ENCODE assay signal across 9 mouse cellular contexts in the genomic region with DNA sequence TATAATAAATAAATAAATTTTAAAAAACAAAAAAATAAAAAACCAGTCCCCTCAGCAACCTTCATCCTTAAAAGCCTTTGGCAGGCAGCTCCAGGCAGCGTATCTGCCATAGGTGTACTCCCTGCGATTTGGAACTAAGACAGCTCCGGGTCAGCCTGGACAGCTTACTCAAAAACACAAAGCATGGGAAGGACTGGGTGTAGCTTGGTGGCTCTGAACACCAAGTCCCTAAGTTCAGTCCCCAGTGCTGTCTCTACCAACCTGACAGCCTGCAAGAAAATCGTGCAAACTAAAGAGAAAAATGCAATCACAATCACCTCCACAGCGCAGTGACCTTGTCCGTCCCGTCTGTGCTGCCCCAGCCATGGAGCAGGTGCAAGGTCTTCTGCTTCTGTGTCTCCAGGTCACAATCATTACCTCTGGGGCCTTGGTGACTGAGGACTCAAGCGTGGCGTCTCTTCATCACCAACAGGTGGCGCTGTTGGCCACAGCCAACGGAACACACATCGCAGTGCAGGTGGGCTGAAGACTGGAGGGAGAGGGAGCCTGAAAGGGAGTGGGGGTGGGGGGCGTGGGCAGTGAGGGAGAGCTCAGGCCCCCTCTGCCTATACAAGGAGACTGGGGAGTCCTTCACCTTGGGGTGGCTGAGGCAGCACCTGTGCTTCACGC. TPM values are rescaled to one million over a fixed set of nuclear protein-coding genes. Genes with fewer than 3 reads are reported as not detected.
DNase-seq lines count a peak whose midpoint lies in the region; ATAC-seq and TF ChIP-seq lines count a peak whose summit lies in the region.
"Had no signal": no experiment of that assay in that cellular context is flagged by ENCODE, and none has a peak within 500 bp of the region (broad histone marks: within the 10 kb centered on the region; RNA-seq: fewer than 3 reads in every experiment).

No protein-coding gene starts in this region.

- no peaks in the 10 kb centered on the region for H3K27me3 ChIP-seq in kidney, adult 2 months (replicated peaks; ENCODE audit: control insufficient read depth, insufficient read depth, low read length)
- no peaks in the 10 kb centered on the region for H3K27me3 ChIP-seq in forebrain, embryonic 15.5 days
- H3K27me3 ChIP-seq: liver, embryonic 15.5 days had no signal

- no peak overlapping the region for H3K9ac ChIP-seq in forebrain, embryonic 15.5 days (replicated peaks)
- H3K9ac ChIP-seq: liver, embryonic 15.5 days had no signal

- H3K27ac ChIP-seq in kidney, adult 2 months (ENCODE audit: insufficient read depth, low read depth, low read length), result no peak overlapping the region
- H3K27ac ChIP-seq in forebrain, embryonic 15.5 days (replicated peaks), result no peak overlapping the region
- H3K27ac ChIP-seq: liver, embryonic 15.5 days had no signal

- H3K4me2 ChIP-seq in forebrain, embryonic 15.5 days (replicated peaks), result no peak overlapping the region
- H3K4me2 ChIP-seq: liver, embryonic 15.5 days had no signal

- TF ChIP-seq CTCF in kidney, adult 2 months (conservative IDR thresholded peaks at IDR 0.05; ENCODE audit: insufficient read depth, insufficient read length, low read depth, low read length), result peak; percentile 89
- peak; percentile 91 for TF ChIP-seq CTCF in brain, embryonic 14.5 days (IDR thresholded peaks at IDR 0.05; ENCODE audit: borderline replicate concordance, extremely low read depth, insufficient read depth, insufficient read length)

- DNase-seq in kidney, adult 2 months, result peak; percentile 50
- no peak for DNase-seq in kidney, adult 11 months
- peak; percentile 83 for DNase-seq in ES-CJ7 (ENCODE audit: low read depth, low spot score)
- peak; percentile 67 for DNase-seq in brain, embryonic 14.5 days (ENCODE audit: low read depth)
- peak; percentile 23 to 50 for DNase-seq in lung, adult 18-20 months
- DNase-seq in right cerebral cortex, adult 2 months (ENCODE audit: low spot score in 2 of 2), result peak; percentile 50 to 51
- no peak for DNase-seq in layer of hippocampus, adult 9-11 months

- WGBS in kidney, adult 2 months, result 45% methylated on average over 14 of the region's 14 CpGs
- WGBS in forebrain, embryonic 15.5 days, result 39% methylated on average over 14 of the region's 14 CpGs

- 0 out of 2 replicates have a peak, but pooled peaks have one; percentile 12 for ATAC-seq in forebrain, embryonic 15.5 days (replicated peaks)

- H3K9me3 ChIP-seq in forebrain, embryonic 15.5 days, result no peaks in the 10 kb centered on the region
- H3K9me3 ChIP-seq: liver, embryonic 15.5 days had no signal

- no peak overlapping the region for H3K4me3 ChIP-seq in kidney, adult 2 months (ENCODE audit: insufficient read depth, low read depth, low read length)
- H3K4me3 ChIP-seq in forebrain, embryonic 15.5 days, result no peak overlapping the region
- H3K4me3 ChIP-seq: liver, embryonic 15.5 days had no signal

- H3K36me3 ChIP-seq in kidney, adult 2 months (ENCODE audit: control insufficient read depth, insufficient read depth, low read length), result no peaks in the 10 kb centered on the region
- peaks cover 29% of the 10 kb centered on the region for H3K36me3 ChIP-seq in forebrain, embryonic 15.5 days

- no peaks in the 10 kb centered on the region for H3K4me1 ChIP-seq in kidney, adult 2 months (ENCODE audit: control insufficient read depth, insufficient read depth, low read length)
- no peaks in the 10 kb centered on the region for H3K4me1 ChIP-seq in forebrain, embryonic 15.5 days

- TF ChIP-seq POLR2A in kidney, adult 2 months (IDR thresholded peaks at IDR 0.05; ENCODE audit: low read depth, low read length), result no peak
- no peak for TF ChIP-seq POLR2A in brain, embryonic 14.5 days (IDR thresholded peaks at IDR 0.05; ENCODE audit: borderline replicate concordance, extremely low read depth, insufficient read depth, insufficient read length, poor library complexity, severe bottlenecking)

RNA-seq across cellular contexts. Expression of gene Def6, which starts 3.4 kb away (rescaled TPM):
- 4.7 and 7.5 TPM in 2 replicates for polyA plus RNA-seq in kidney, adult 2 months (2012; rRNA removed)
- 4.5 and 6.9 TPM in 2 replicates for polyA plus RNA-seq in brain, embryonic 14.5 days (2012; rRNA removed)
- polyA plus RNA-seq in forebrain, embryonic 15.5 days (2015; fragmentation: Nextera tagmentation; extraction: Ambion mirVana), result 3.7 and 4.8 TPM in 2 replicates

RNA-seq across cellular contexts. Expression of gene Zfp523, which starts 27.3 kb away (rescaled TPM):
- polyA plus RNA-seq in kidney, adult 2 months (2012; rRNA removed), result 54.1 and 63.7 TPM in 2 replicates
- 85.2 and 111 TPM in 2 replicates for polyA plus RNA-seq in brain, embryonic 14.5 days (2012; rRNA removed)
- polyA plus RNA-seq in forebrain, embryonic 15.5 days (2015; fragmentation: Nextera tagmentation; extraction: Ambion mirVana), result 39.6 and 40.7 TPM in 2 replicates

RNA-seq across cellular contexts. Expression of gene Ppard, which starts 28.3 kb away (rescaled TPM):
- 27.5 and 28.0 TPM in 2 replicates for polyA plus RNA-seq in kidney, adult 2 months (2012; rRNA removed)
- 13.9 and 18.3 TPM in 2 replicates for polyA plus RNA-seq in brain, embryonic 14.5 days (2012; rRNA removed)
- 1.3 and 1.4 TPM in 2 replicates for polyA plus RNA-seq in forebrain, embryonic 15.5 days (2015; fragmentation: Nextera tagmentation; extraction: Ambion mirVana)

Comparison
In these comparisons a context has a peak if more than half of its experiments do, and no peak if none do; other contexts are left out.
1. DNase-seq: peak in kidney, adult 2 months (single experiment), ES-CJ7 (single experiment), brain, embryonic 14.5 days (single experiment), lung, adult 18-20 months (2 of 2) and right cerebral cortex, adult 2 months (2 of 2); none in kidney, adult 11 months (single experiment) and layer of hippocampus, adult 9-11 months (single experiment).